Mouse (Mus musculus) testis, adult 2 months (tissue): ENCODE measurements around the gene Fbxo42.

Experiments used
- CTCF ChIP-seq: fragments of 200-500 bp; IDR thresholded peaks from 2 replicates; pipeline ENCODE4 v1.5.1; 2012; ENCODE audit warnings: low read depth, mild to moderate bottlenecking, inconsistent platforms, low read length, moderate library complexity; ENCODE audit not compliant: control insufficient read depth, insufficient read depth, insufficient replicate concordance
- POLR2A ChIP-seq: fragments of 200-500 bp; IDR thresholded peaks from 2 replicates; pipeline ENCODE4 v1.6.1; 2012; ENCODE audit warnings: low read depth, mild to moderate bottlenecking, inconsistent platforms, low read length, moderate library complexity; ENCODE audit not compliant: control insufficient read depth

GRCm38 (mm10) chr4:141194553-141194952 lies 46.8 kb downstream of the Fbxo42 start:
- TF ChIP-seq CTCF, result no peak
- no peak for TF ChIP-seq POLR2A
